Mouse (Mus musculus): ENCODE measurements around the gene Atg5. TPM values are rescaled to one million over a fixed set of nuclear protein-coding genes. Genes with fewer than 3 reads are reported as not detected.
"Not testable (repeated sequence)": the region's sequence is repeated elsewhere in the genome, so short reads cannot be mapped to it uniquely, and the experiment has no call there.

Atg5 gene
- polyA plus RNA-seq, 1 experiment = 12.7 TPM

- Histone ChIP-seq H3K4me3 (no peak overlapping the region), H3K27me3 (ENCODE audit: control insufficient read depth, insufficient read depth, insufficient read length) (no peaks in the 10 kb centered on the region), H3K36me3 (ENCODE audit: control insufficient read depth, insufficient read depth) (peaks cover 3% of the 10 kb centered on the region), H3ac (ENCODE audit: control insufficient read depth, insufficient read length) (no peak overlapping the region), H3K79me2 (ENCODE audit: control insufficient read depth, insufficient read depth) (no peaks in the 10 kb centered on the region), H3K4me2 (ENCODE audit: low read depth) (no peak overlapping the region)
- no peak for TF ChIP-seq SRF (IDR thresholded peaks at IDR 0.05; ENCODE audit: control insufficient read depth, insufficient read length, low read depth)
Observed at GRCm38 (mm10) chr10:44330717-44331116, 62.6 kb downstream of the Atg5 start.

GRCm38 (mm10) chr10:44331469-44331868, 63.3 kb downstream of the Atg5 start:
- Histone ChIP-seq H3K4me2 (ENCODE audit: low read depth) (no peak overlapping the region), H3K27me3 (ENCODE audit: control insufficient read depth, insufficient read depth, insufficient read length) (no peaks in the 10 kb centered on the region), H3K4me3 (no peak overlapping the region), H3K79me2 (ENCODE audit: control insufficient read depth, insufficient read depth) (no peaks in the 10 kb centered on the region), H3K36me3 (ENCODE audit: control insufficient read depth, insufficient read depth) (peaks cover 3% of the 10 kb centered on the region), H3ac (ENCODE audit: control insufficient read depth, insufficient read length) (no peak overlapping the region)
- TF ChIP-seq POLR2AphosphoS2 (IDR thresholded peaks at IDR 0.05; ENCODE audit: insufficient read length, low read depth) (no peak), USF1 (IDR thresholded peaks at IDR 0.05; ENCODE audit: low read depth) (no peak), POLR2A (IDR thresholded peaks at IDR 0.05; ENCODE audit: insufficient read length, low read depth) (no peak), REST (IDR thresholded peaks at IDR 0.05; ENCODE audit: insufficient read depth, insufficient read length) (no peak), MYOD1 (IDR thresholded peaks at IDR 0.05; ENCODE audit: control insufficient read depth in 1 of 3, insufficient read length in 2 of 3, low read depth in 2 of 3) (no peak), TCF12 (IDR thresholded peaks at IDR 0.05; ENCODE audit: insufficient read depth, poor library complexity, severe bottlenecking) (no peak), E2F4 (IDR thresholded peaks at IDR 0.05; ENCODE audit: insufficient read depth) (no peak), TCF3 (IDR thresholded peaks at IDR 0.05; ENCODE audit: insufficient read length, low read depth) (no peak), MAX (IDR thresholded peaks at IDR 0.05; ENCODE audit: low read depth) (no peak), MYOG (IDR thresholded peaks at IDR 0.05; ENCODE audit: control insufficient read depth in 1 of 3, insufficient read depth in 1 of 3, insufficient read length in 2 of 3, low read depth in 2 of 3) (no peak), CEBPB (IDR thresholded peaks at IDR 0.05; ENCODE audit: insufficient read depth, poor library complexity, severe bottlenecking) (no peak), SRF (IDR thresholded peaks at IDR 0.05; ENCODE audit: control insufficient read depth, insufficient read length, low read depth) (no peak)

- not testable (repeated sequence) for H3K4me3 ChIP-seq; H3ac ChIP-seq (ENCODE audit: control insufficient read depth, insufficient read length); H3K36me3 ChIP-seq (ENCODE audit: control insufficient read depth, insufficient read depth); H3K27me3 ChIP-seq (ENCODE audit: control insufficient read depth, insufficient read depth, insufficient read length); H3K4me2 ChIP-seq (ENCODE audit: low read depth); H3K79me2 ChIP-seq (ENCODE audit: control insufficient read depth, insufficient read depth)
Observed at GRCm38 (mm10) chr10:44332656-44333055, 64.5 kb downstream of the Atg5 start.

- H3K36me3 ChIP-seq (ENCODE audit: control insufficient read depth, insufficient read depth); H3K27me3 ChIP-seq (ENCODE audit: control insufficient read depth, insufficient read depth, insufficient read length); H3K79me2 ChIP-seq (ENCODE audit: control insufficient read depth, insufficient read depth); H3K4me2 ChIP-seq (ENCODE audit: low read depth); H3ac ChIP-seq (ENCODE audit: control insufficient read depth, insufficient read length); H3K4me3 ChIP-seq: not testable (repeated sequence)
Observed at GRCm38 (mm10) chr10:44336641-44337382, 68.7 kb downstream of the Atg5 start.

GRCm38 (mm10) chr10:44338571-44338970, 70.4 kb downstream of the Atg5 start:
- no peak overlapping the region for H3K4me3 ChIP-seq
- H3K79me2 ChIP-seq (ENCODE audit: control insufficient read depth, insufficient read depth) = no peaks in the 10 kb centered on the region
- H3ac ChIP-seq (ENCODE audit: control insufficient read depth, insufficient read length) = no peak overlapping the region
- no peak overlapping the region for H3K4me2 ChIP-seq (ENCODE audit: low read depth)
- no peak for TF ChIP-seq E2F4 (IDR thresholded peaks at IDR 0.05; ENCODE audit: insufficient read depth)
- no peak for TF ChIP-seq REST (IDR thresholded peaks at IDR 0.05; ENCODE audit: insufficient read depth, insufficient read length)
- TF ChIP-seq POLR2A (IDR thresholded peaks at IDR 0.05; ENCODE audit: insufficient read length, low read depth) = no peak
- no peaks in the 10 kb centered on the region for H3K36me3 ChIP-seq (ENCODE audit: control insufficient read depth, insufficient read depth)
- no peaks in the 10 kb centered on the region for H3K27me3 ChIP-seq (ENCODE audit: control insufficient read depth, insufficient read depth, insufficient read length)

- Histone ChIP-seq H3ac (ENCODE audit: control insufficient read depth, insufficient read length) (no peak overlapping the region), H3K79me2 (ENCODE audit: control insufficient read depth, insufficient read depth) (no peaks in the 10 kb centered on the region), H3K36me3 (ENCODE audit: control insufficient read depth, insufficient read depth) (no peaks in the 10 kb centered on the region), H3K4me2 (ENCODE audit: low read depth) (no peak overlapping the region), H3K4me3 (no peak overlapping the region), H3K27me3 (ENCODE audit: control insufficient read depth, insufficient read depth, insufficient read length) (no peaks in the 10 kb centered on the region)
- no peak for TF ChIP-seq E2F4 (IDR thresholded peaks at IDR 0.05; ENCODE audit: insufficient read depth)
- TF ChIP-seq SRF (IDR thresholded peaks at IDR 0.05; ENCODE audit: control insufficient read depth, insufficient read length, low read depth) = no peak
- no peak for TF ChIP-seq TCF12 (IDR thresholded peaks at IDR 0.05; ENCODE audit: insufficient read depth, poor library complexity, severe bottlenecking)
- no peak for TF ChIP-seq MYOG (IDR thresholded peaks at IDR 0.05; ENCODE audit: control insufficient read depth in 1 of 3, insufficient read depth in 1 of 3, insufficient read length in 2 of 3, low read depth in 2 of 3)
- no peak for TF ChIP-seq MAX (IDR thresholded peaks at IDR 0.05; ENCODE audit: low read depth)
- TF ChIP-seq CEBPB (IDR thresholded peaks at IDR 0.05; ENCODE audit: insufficient read depth, poor library complexity, severe bottlenecking) = no peak
- TF ChIP-seq MYOD1 (IDR thresholded peaks at IDR 0.05; ENCODE audit: control insufficient read depth in 1 of 3, insufficient read length in 2 of 3, low read depth in 2 of 3) = no peak
- no peak for TF ChIP-seq TCF3 (IDR thresholded peaks at IDR 0.05; ENCODE audit: insufficient read length, low read depth)
Observed at GRCm38 (mm10) chr10:44339326-44339725, 71.2 kb downstream of the Atg5 start.

All from myocyte (in vitro differentiated cells).